Mouse (Mus musculus) G1E (cell line): ENCODE measurements around the gene Coro1c. TPM values are rescaled to one million over a fixed set of nuclear protein-coding genes. Genes with fewer than 3 reads are reported as not detected.

Source experiments
- ATAC-seq: 2 replicates; pipeline ENCODE4 v1.8.0; 2016; ENCODE audit warnings: mild to moderate bottlenecking; ENCODE audit not compliant: insufficient number of reproducible peaks, poor library complexity, low FRiP score, severe bottlenecking; ENCODE audit errors: extremely low read depth
- DNase-seq: peaks from one replicate; pipeline ENCODE4 v3.0.0; 2012; ENCODE audit warnings: low spot score
- H3K27me3 ChIP-seq: 2 replicates; pipeline ENCODE4 v1.6.1; 2012; ENCODE audit warnings: mild to moderate bottlenecking, low read length, inconsistent platforms; ENCODE audit not compliant: insufficient read depth
- H3K36me3 ChIP-seq: replicated peaks from 2 replicates; pipeline ENCODE3; 2012; ENCODE audit warnings: mild to moderate bottlenecking, inconsistent platforms
- H3K4me1 ChIP-seq: 2 replicates; pipeline ENCODE4 v1.6.1; 2012; ENCODE audit warnings: low read depth, low read length, inconsistent platforms, mixed read lengths; ENCODE audit not compliant: insufficient read depth
- H3K4me3 ChIP-seq: 2 replicates; pipeline ENCODE4 v1.5.1; 2012; ENCODE audit warnings: low read depth, mild to moderate bottlenecking, inconsistent platforms, low read length, moderate library complexity, mixed read lengths
- H3K9me3 ChIP-seq: replicated peaks from 2 replicates; pipeline ENCODE4 v1.6.1; 2012; ENCODE audit warnings: inconsistent platforms
- CTCF ChIP-seq: IDR thresholded peaks from 2 replicates; pipeline ENCODE4 v1.5.1; 2012; ENCODE audit warnings: low read depth, low read length, inconsistent platforms, mixed read lengths
- GATA1 ChIP-seq: IDR thresholded peaks from 2 replicates; pipeline ENCODE4 v1.6.1; 2012; ENCODE audit warnings: borderline replicate concordance, low read length, inconsistent platforms, mixed read lengths
- GATA2 ChIP-seq: IDR thresholded peaks from 2 replicates; pipeline ENCODE4 v1.6.1; 2012; ENCODE audit warnings: low read depth, low read length, inconsistent platforms, borderline replicate concordance
- POLR2AphosphoS5 ChIP-seq: IDR thresholded peaks from 2 replicates; pipeline ENCODE4 v1.6.1; 2012; ENCODE audit warnings: low read depth, low read length, inconsistent platforms; ENCODE audit not compliant: insufficient replicate concordance
- TAL1 ChIP-seq: conservative IDR thresholded peaks from 2 replicates; pipeline ENCODE4 v1.6.1; 2012; ENCODE audit warnings: low read depth, low read length, inconsistent platforms, mixed read lengths
- polyA plus RNA-seq: library from polyadenylated mRNA; stranded (reverse); fragments of >175 nt; gene quantifications from 2 replicates; pipeline ENCODE4 v1.2.3, GENCODE M21; 2012
- total RNA-seq, 2 experiments: library from RNA; stranded (forward) in 1 of 2; stranded (reverse) in 1 of 2; fragments of 200-1000 nt in 1 of 2; fragments of >200 nt in 1 of 2; fragmentation: Nextera tagmentation in 1 of 2; gene quantifications; 2 replicates each; pipeline ENCODE4 v1.2.3; 2014 to 2017

Coro1c gene
- total and polyA plus RNA-seq, 3 experiments, result 59.1 to 77.5 (median 70.5) TPM

DNA sequence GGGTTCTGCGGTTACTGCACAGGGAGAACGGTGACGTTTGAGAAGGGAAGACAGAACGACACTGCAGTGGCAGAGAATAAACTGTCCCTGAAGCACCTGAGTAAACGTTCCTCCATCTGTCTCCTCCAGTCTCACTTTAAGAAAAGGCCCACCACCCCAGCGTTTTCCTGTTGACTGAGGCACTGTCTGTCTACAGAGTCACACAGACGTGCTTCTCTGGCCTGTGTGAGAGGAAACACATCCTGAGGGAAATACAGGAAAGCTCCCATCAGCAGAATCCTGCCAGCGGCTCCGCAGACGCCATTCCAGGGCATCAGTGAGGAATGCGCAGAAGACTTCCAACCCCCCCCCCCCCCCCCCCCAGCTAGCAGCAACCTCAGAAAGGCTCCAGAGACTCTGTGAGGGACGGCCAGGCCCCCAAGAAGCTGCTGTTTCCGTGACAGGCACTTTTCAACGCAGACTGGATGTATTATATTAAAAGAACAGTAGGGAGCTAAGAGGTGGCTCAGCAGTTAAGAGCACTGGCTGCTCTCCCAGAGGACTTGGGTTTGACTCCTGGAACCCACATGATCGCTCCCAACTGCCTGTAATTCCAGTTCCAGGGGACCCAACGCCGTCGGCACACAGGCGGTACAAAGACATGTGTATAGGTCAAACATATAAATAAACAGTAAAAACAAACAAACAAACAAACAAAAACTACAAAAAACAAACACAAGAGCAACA is 19.2 kb downstream of the Coro1c start:
- H3K9me3 ChIP-seq, result no peaks in the 10 kb centered on the region
- ATAC-seq, result no peak

DNA sequence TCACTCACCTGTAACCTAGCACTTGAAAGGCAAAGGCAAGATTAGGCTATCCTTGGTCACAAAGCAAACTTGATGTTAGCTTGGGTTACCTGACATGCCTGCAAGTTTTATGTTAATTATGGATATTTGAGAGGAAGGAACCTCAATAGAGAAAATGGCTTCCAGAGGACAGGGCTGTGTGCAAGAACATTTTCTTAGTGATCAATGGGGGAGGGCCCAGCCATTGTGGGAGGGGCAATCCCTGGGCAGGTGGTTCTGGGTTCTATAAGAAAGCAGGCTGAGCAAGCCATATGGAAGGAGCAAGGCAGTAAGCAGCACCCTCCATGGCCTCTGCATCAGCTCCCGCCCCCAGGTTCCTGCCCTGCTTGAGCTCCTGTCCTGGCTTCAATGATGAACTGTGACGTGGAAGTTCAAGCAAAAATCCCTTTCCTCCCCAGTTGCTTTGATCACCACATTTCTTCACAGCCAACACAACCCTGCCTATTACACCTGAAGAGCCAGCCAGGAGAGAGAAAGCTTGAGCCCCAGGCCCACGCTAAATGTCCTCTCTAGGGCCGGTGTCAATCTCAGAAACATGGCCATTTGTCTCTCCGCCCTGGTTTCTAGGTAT is 20.3 kb downstream of the Coro1c start:
- TF ChIP-seq GATA1, result no peak
- TF ChIP-seq TAL1, result no peak
- no peak for TF ChIP-seq GATA2
- TF ChIP-seq POLR2AphosphoS5, result no peak
- TF ChIP-seq CTCF, result no peak
- peaks cover 30% of the 10 kb centered on the region for H3K4me1 ChIP-seq
- ATAC-seq, result no peak
- peaks cover 59% of the 10 kb centered on the region for H3K36me3 ChIP-seq
- no peak overlapping the region for H3K4me3 ChIP-seq
- no peak for DNase-seq
- H3K27me3 ChIP-seq, result no peaks in the 10 kb centered on the region
- H3K9me3 ChIP-seq, result no peaks in the 10 kb centered on the region

More for the DNA sequence above, 19.2 kb downstream of the Coro1c start:
- Histone ChIP-seq H3K27me3 (no peaks in the 10 kb centered on the region), H3K4me1 (peaks cover 26% of the 10 kb centered on the region), H3K4me3 (no peak overlapping the region), H3K36me3 (peaks cover 58% of the 10 kb centered on the region)
- TF ChIP-seq GATA2 (no peak), TAL1 (no peak), POLR2AphosphoS5 (no peak), GATA1 (no peak), CTCF (no peak)
- DNase-seq, result no peak

DNA sequence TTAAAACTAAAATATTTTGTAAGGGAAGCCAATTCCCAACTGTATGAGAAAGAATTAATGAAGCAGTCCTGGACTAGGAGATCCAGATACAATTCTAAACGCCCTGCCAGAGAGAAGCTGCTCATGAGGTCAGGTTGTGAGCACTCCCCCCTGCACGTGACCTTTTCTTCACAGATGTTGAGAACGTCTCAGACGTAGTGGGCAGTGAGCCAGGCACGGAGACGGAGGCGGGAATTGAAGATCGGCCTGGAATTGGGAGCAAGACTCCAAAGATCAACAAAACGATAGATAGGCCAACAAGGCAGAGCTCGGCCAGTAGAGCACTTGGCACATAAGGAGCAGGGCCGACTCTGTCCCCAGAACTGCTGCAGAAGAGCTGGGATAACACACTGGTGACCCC is 21.4 kb downstream of the Coro1c start:
- no peak for ATAC-seq
- Histone ChIP-seq H3K27me3 (no peaks in the 10 kb centered on the region), H3K36me3 (peaks cover 69% of the 10 kb centered on the region), H3K4me3 (no peak overlapping the region), H3K4me1 (peaks cover 38% of the 10 kb centered on the region), H3K9me3 (no peaks in the 10 kb centered on the region)
- no peak for TF ChIP-seq POLR2AphosphoS5
- no peak for TF ChIP-seq GATA2
- TF ChIP-seq TAL1, result no peak
- no peak for TF ChIP-seq GATA1
- no peak for TF ChIP-seq CTCF
- DNase-seq, result no peak

DNA sequence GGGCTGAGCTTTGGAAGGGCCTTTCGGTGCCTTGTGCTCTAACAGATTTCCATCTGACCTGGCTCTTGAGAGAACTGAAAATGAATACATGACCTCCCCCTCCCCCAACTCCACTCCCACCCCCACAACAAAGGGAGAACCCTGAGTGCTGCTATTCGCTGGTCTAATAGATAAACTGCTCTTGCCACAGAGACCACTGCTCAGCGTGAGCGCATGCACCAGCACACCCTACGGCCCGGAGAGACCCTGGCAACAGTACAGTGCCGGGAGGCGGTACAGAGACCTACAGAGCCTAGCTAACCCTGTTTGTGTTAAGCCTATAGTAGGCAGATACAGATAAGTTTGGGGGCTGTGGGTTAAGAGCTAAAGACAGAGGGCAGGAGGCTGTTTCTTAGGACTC is 22.9 kb downstream of the Coro1c start:
- Histone ChIP-seq H3K27me3 (no peaks in the 10 kb centered on the region), H3K4me1 (peaks cover 32% of the 10 kb centered on the region), H3K9me3 (no peaks in the 10 kb centered on the region), H3K4me3 (no peak overlapping the region), H3K36me3 (peaks cover 71% of the 10 kb centered on the region)
- ATAC-seq, result no peak
- DNase-seq, result no peak
- TF ChIP-seq GATA1 (no peak), CTCF (no peak), TAL1 (no peak), GATA2 (no peak), POLR2AphosphoS5 (no peak)

DNA sequence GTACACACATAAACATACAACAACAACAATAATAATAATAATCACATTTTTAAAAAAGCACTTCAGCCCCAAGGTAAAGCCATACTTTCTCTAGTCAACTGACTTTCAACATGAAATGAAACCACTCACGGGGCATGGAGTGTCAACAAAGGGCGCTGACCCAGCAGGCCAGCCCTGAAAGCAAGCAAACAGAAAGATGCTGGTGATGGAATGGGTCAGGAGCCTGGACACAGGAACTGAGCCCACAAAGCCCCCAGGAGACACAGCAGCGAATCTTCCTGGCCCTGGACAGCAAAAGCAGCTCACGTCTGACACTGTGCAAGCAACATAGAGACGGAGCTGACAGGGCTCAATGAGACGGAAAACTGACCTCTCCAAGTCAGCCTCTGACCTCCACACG is 23.8 kb downstream of the Coro1c start:
- H3K27me3 ChIP-seq, result no peaks in the 10 kb centered on the region
- H3K4me1 ChIP-seq, result peaks cover 32% of the 10 kb centered on the region
- TF ChIP-seq POLR2AphosphoS5, result no peak
- TF ChIP-seq TAL1, result no peak
- no peak for TF ChIP-seq GATA2
- TF ChIP-seq GATA1, result no peak
- TF ChIP-seq CTCF, result no peak
- H3K4me3 ChIP-seq, result no peak overlapping the region
- DNase-seq (no peak), ATAC-seq (no peak)
- H3K9me3 ChIP-seq, result no peaks in the 10 kb centered on the region
- peaks cover 76% of the 10 kb centered on the region for H3K36me3 ChIP-seq

DNA sequence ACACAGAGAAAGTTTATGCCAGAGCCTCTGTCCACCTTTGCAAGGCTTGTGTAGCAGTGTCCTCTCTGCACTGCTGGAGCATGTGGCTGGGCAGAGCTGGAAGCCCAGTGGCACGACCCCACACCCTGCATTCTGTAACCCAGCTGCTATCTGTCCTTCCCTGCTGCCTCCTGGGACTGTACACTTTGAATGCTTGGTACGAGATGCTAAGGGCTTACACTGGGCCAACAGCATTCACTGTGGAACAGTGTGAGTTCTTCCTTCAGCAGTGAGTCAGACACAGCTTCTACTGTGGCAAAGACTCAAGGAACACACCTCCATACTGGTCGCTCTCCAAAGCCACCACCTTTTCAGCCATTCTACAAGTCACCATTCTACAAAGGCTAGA is 25.2 kb downstream of the Coro1c start:
- H3K36me3 ChIP-seq, result peaks cover 81% of the 10 kb centered on the region
- ATAC-seq, result no peak; the same call in 1 of the 2 replicates
- no peaks in the 10 kb centered on the region for H3K27me3 ChIP-seq
- no peak overlapping the region for H3K4me3 ChIP-seq
- H3K4me1 ChIP-seq, result peaks cover 29% of the 10 kb centered on the region
- DNase-seq, result no peak
- no peak for TF ChIP-seq GATA2
- no peak for TF ChIP-seq GATA1
- no peaks in the 10 kb centered on the region for H3K9me3 ChIP-seq
